Mouse (Mus musculus) kidney, postnatal 10 days (tissue): ENCODE measurements at regions not wholly inside any gene's neighbourhood (a gene's known extent, or its start where the extent isn't known, plus 50 kb on each side); places are given as distances from the start of the nearest gene placed in this dataset.

Source experiments
- DNase-seq: peaks from one replicate; pipeline ENCODE4 v3.0.0; 2021; ENCODE audit warnings: mixed read lengths

GRCm38 (mm10) chr10:9164333-9164732, 278.5 kb upstream of the Sash1 start:
- DNase-seq = no peak

GRCm38 (mm10) chr10:9161597-9161996, 275.7 kb upstream of the Sash1 start:
- DNase-seq = no peak

DNA sequence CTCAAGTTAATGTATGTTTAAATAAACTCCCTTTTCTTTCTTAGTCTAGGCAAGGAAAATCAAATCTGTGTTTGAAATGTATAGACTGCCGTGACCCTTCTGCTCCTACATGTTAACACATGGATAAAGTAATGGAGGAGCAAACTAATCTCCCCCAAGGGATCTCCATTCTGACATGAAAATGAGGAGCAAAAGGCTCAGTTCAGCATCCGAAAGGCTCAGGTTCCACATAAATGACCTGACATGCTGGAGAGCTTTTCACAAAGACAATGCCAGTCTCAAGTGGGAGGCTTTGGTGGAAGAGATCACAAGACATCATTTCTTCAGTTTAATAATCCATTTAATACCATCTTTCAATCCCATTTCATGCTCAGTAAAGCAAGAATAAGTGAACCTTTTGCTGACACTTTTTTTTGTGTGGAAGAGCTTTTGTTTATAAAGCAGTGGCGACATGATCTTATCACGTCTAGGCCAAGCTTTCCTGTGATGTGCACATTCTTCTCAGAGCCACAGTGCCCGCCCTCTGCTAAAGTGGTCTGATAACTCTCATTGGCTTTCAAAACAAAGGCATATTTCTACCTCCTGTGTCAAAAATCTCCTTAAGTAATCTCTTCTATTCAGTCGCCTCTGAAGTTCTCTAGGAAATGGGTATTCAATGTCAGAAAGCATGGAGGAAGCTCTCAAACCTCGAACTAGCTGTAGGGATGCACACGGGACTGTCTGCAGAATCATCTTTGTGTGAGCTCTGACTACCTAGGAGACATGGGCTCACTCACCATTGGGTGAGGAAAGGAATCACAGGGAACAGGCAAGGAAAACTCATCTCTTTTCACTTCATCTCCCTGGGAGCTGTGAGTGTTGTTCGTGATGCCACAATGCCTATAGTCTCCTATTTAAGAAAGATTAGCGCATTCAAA, 271.7 kb upstream of the Sash1 start:
- DNase-seq = no peak

- DNase-seq = no peak
Observed at GRCm38 (mm10) chr10:9136099-9136498, 250.2 kb upstream of the Sash1 start.

DNA sequence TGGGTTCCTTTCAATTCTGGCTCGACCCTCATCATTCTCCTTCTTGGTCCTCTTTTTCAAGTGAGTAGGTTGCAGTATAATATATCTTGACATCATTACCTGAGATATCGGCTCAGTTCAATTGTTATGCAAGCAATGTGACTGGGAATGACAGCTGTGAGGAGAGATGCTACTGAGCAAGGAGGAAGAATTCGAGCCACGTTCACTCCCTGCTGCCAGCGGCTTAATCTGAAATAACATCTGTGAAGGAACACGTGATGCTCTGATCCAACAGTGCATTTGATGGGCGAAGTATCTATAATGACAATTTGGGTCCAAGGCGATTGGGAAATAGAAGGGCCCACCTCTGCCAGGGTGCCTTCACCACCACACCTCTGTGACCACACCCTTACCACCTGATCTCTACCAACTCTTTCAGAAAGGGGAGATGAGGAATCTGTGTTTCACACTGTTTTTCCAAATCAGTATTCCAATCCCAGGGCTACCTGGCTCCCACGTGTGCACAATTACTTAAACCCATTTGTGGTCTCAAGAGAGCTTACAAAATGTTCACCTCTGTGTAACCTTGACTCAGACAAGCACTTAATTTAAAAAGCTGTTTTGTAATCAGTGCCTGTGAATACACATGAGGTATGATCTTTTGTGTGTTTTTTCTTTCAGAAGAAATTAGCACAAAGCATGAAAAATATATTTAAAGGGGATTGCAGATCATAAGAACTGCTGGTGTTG, 248.6 kb upstream of the Sash1 start:
- no peak for DNase-seq

DNA sequence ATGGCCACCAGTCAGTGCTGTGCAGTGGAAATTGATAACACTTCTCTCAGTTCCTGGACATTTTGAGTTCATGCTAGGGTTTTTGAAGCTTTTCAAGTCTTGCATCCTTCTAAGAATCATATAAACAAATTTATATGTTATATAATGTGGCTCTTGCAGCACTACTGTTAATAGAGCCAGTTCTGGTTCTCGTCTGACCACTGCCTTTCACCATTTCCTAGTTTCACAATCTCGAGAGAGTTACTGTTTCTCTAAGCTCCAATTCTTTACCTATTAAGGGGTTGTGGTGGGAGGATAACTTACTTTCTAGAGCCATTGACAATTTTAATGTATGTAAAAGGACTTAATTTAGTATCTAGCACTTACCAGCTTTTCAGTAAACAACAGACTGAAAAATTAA, 244.2 kb upstream of the Sash1 start:
- DNase-seq = no peak

DNA sequence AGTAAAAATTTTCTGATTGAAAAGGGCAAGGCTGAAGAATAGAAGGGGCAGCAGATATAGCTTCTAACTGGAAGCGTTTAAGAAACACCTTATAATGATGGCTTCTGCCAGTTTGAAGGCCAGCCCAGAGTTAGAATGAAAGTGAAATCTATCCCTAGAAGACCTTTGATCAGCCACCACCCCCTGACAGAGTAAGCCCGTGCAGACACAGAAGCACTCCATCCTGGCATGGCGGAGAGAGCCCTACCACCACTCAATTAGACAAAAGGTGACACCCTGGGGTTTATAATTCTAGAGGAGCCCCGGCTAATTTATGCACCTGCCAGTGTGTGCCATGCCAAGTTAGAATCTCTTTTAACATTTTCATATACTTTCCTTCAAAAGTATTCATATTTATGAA, 233.4 kb upstream of the Sash1 start:
- no peak for DNase-seq

- DNase-seq = peak; percentile 17
Observed at GRCm38 (mm10) chr10:9117648-9118551, 232.0 kb upstream of the Sash1 start.

DNA sequence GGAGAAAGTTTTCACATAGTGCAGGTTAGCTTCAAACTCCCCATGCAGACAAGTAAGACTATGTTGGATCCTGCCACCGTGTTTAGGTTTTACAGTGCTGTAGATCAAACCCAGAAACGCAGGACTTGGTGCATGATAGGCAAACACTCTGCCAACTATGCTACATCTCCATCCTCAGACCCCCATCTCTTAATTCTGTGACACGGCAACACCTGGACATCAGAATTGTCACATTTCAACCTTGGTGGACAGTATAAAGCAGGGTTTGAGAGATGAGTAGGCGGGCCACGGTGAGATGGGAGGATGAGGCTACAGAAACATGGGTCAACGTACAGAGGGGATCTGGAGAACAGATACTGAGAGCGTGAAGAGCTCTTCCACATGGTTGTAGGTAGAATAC, 231.3 kb upstream of the Sash1 start:
- no peak for DNase-seq

DNA sequence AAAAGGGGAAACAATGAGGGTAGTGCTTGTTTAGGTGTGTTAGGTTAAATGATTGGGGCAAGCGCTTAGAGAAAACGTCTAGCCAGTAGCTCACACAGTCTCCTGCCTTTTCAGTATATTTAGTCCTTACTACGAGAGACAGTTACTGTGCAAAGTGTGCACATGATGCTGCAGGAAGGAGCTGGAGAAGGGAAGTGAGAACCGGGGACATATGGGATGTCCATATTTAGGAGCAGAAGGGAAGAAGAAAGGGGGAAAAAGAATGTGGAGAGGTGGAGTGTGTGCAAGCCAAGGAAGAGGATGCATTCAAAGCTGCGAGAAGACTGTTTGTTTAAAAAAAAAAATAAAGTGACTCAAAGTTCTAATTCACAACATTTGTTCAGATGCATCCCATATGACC, 227.8 kb upstream of the Sash1 start:
- DNase-seq = no peak

- DNase-seq = no peak
Observed at GRCm38 (mm10) chr10:9111051-9111450, 225.2 kb upstream of the Sash1 start.

- DNase-seq = no peak
Observed at GRCm38 (mm10) chr10:9096207-9096606, 210.3 kb upstream of the Sash1 start.

DNA sequence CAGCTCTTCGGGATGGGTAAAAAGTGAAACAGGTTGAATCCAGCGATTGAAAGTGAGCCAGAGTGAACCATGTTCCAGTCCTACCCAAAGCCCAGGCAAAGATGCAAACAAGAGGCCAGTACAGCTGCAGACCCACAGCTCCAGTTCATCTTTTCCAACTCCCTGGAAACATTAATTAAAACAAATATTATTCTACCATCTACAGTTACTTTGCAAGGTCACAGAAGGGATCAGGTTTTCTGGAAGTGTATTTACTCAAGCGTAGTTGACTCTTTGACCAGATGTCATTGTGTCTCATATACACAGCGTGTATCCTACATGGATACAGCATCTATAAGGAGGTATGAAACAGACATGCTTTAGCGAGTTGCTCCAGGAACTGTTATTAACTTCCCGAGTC, 209.3 kb upstream of the Sash1 start:
- no peak for DNase-seq

DNA sequence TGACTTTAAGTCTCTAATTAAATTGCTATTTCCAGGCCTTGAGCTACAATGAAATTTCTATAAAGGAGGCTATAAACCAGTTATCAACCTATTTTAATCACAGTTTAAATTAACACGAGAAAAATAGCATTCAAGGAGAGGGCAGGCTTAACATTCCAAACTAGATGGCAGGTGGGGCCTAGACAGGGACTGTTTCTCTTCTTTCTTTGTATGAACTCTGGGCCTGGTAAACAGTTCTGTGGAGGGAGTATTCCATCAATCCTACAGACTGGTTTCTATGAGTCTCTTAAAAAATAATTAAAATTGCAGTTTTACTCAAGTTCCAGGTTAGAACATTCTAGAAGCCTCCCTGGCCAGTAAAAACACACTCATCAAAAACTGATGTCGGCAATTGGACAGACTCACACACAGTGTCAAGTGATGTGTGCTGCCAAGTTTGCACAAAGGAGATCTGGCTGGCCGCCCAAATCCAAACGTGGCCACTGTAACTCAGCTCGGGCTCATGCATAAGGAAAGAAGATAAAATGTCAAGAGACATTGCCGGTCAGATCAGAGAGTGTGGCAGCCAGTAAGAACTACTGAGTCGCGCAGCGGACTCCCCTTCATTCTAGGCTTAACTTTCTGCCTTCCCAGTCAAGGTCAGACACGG, 206.5 kb upstream of the Sash1 start:
- peak; percentile 61 for DNase-seq

DNA sequence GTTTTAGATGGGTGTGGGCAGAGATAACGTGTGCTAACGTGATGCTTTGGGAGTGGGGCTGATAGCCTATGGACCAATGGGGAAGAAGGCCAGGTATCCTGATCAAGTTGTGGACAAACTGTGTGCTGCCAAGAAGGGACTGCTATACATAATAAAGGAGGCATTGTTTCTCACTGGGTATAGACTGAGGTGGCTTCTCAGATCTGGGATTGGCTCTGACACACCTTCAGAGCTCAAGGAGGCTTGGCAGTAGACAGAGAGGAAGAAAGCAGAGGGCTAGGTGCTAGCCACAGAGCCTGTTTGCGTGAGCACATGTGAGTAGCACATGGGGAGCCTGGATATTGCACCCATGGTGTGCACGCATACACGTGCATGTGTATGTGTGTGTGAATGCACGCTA, 205.1 kb upstream of the Sash1 start:
- DNase-seq = no peak

- no peak for DNase-seq
Observed at GRCm38 (mm10) chr10:9087871-9088270, 202.0 kb upstream of the Sash1 start.

DNA sequence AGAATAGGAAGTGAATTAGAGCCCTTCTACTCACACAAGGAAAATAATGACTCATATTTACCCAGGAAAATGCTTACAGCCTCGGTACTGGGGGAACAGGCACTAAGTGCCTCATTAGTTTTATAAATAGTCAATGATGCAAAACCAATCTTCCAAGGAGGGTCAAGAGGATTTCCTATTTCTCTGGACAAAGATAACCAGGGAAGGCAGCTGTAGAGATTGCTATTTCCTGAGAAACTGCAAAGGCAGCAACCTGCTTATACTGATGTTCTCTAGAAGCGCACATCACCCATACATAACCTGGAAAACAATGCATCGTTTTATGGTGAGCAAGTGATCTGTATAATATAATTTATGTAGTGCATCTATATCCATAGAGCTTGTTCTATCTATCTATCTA, 201.3 kb upstream of the Sash1 start:
- no peak for DNase-seq

DNA sequence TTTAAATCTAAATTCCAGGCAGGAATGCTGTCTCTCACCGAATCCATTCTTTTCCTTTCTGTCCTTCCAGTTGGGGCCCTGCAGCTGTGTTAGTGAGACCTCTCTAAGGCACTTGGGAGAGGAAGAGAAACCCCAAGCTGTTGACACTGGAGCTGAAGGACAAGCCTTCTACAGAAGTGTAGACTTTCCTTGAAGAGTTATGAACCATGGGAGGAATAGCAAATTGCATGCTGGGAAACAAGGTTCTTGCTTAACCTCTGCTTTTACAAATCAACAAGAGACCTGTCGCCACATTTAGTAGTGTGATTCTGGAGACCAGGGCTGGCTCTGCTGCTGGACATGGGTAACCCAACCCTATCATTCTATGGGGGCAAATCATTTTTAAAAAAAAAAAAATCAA, 200.8 kb upstream of the Sash1 start:
- DNase-seq = no peak

DNA sequence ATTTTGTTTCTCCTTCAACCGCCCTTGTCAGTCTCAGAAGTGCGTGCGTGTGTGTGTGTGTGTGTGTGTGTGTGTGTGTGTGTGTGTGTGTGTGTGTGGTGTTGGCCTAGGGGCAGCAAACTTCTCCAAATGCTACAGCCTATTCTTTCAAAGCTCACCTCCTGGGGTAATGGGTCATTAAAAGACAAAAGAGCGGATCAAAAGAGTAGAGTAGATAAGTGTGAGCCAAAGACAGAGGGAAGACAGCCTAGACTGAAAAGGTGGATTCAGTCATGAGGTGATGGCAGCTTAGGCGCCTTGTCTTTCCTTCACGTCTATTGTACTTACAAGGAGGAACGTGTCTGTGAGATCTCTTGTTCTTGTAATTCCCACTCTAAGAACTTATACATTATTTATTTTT, 199.6 kb upstream of the Sash1 start:
- no peak for DNase-seq

DNA sequence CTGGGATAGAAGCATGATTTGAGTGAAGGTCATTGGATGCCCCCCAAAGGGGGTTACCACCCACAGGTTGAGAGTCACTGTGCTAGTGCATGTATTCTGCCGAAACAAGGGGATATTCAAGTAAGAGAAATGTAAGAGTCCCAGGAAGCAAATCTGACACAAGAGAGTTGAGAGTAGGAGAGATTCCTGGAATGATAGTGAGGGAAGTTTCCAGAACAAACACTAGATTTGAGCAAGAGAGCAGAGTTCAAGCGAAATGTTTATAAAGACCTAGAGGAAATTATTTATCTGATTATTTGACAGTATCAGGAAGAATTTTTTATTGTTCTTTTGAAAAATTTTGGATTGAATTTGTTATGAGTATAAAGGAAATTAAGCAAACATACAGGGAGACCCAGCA, 189.0 kb upstream of the Sash1 start:
- DNase-seq = no peak

DNA sequence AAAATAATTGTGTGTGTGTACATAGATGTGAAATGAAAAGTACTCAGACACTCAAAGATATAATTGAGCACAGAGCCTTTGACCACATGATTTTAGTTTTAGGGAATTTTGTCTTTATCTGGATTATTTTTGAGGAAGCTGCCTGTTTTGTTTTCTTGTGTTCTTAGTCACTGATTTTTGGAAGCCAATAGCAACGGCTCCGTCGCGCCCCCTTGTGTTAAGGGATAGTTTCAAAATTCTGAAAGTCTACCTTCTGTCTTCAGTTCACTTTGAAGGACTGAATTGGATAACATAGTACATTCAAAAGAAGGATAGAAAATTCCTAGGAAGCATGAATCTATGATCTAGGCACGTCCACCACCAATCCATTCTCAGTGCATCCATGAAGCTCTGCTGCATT, 185.8 kb upstream of the Sash1 start:
- DNase-seq = peak; percentile 73

- DNase-seq = no peak
Observed at GRCm38 (mm10) chr10:9069608-9070190, 183.8 kb upstream of the Sash1 start.
